Mouse (Mus musculus): ENCODE measurements around the gene Zfp574. TPM values are rescaled to one million over a fixed set of nuclear protein-coding genes. Genes with fewer than 3 reads are reported as not detected.
A peak's percentile ranks its signal among the peaks of the same experiment; 100 is the strongest.

Zfp574 gene
- total RNA-seq, 2 experiments from 2014 or later: 30.9 to 33.2 TPM

DNA sequence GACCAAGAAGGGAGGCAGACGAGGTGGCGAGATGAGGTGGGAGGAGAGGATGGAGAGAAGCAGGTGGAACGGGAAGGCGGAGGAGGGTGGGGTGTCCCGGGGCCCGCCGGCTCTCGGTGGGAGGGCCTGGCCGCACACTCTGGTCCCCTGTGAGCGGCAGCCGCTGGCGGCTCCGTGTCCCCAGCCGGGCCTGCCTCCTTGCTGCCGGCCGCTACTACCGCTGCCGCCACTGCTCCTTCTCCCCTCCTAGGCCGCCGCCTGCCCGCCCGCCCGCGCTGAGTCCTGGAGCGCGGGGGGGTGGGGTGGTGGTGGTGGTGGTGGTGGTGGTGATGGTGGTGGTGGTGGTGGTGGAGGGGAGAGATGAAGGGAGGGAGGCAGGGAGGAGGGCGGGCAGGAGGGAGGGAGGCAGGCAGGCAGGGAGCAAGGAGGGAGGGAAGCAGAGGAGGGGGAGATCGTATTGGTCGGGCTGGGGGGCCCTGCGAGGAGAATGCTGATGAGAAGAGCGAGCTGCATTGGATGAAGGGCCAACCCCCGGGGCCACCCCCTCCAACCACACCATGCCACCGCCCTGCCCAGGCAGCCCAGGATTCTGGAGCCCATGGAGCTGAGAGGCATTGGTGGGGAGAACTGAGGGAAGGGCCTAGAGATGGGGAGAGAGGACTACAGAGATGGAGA, 486 bp downstream of the Zfp574 start:
- DNase-seq (ENCODE audit: low spot score in 2 of 2): peak; percentile 53 to 66

- peak; percentile 47 to 60 for DNase-seq (ENCODE audit: low spot score in 2 of 2)
Measured at GRCm38 (mm10) chr7:25073924-25074323, 1.6 kb downstream of the Zfp574 start.

DNA sequence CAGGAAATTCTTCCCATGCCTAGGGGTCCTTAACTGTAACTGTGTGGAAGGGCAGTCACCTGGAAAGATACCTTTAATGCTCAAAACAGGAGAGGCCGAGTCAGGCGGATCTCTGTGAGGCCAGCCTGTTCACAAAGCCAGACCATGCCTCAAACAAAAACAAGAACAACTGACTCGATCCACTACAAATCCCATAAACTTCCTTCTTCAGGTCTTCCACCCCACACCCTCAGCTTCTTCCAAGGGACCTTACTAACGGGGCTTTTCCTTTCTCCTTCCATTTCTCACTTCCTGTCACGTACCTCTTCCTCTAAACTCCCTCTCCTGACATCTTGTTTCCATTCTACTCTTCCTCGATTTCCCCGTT, 3.9 kb downstream of the Zfp574 start:
- no peak for DNase-seq (ENCODE audit: low spot score in 2 of 2)

GRCm38 (mm10) chr7:25076663-25077413, 4.5 kb downstream of the Zfp574 start:
- DNase-seq (ENCODE audit: low spot score in 2 of 2): peak; percentile 99

- no peak for DNase-seq (ENCODE audit: low spot score in 2 of 2)
Measured at GRCm38 (mm10) chr7:25077414-25077755, 5.0 kb downstream of the Zfp574 start.

- no peak for DNase-seq (ENCODE audit: low spot score in 2 of 2)
Measured at GRCm38 (mm10) chr7:25079496-25080026, 7.2 kb downstream of the Zfp574 start.

DNA sequence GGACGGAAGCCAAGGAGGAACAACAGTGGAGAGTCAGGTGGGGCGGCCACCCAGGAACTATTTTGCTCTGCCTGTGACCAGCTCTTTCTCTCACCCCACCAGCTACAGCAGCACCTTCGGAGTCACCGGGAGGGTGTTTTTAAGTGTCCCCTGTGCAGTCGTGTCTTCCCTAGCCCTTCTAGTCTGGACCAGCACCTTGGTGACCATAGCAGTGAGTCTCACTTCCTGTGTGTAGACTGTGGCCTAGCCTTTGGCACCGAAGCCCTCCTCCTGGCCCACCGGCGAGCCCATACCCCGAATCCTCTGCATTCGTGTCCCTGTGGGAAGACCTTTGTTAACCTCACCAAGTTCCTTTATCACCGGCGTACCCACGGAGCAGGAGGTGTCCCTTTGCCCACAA, 8.1 kb downstream of the Zfp574 start:
- no peak for DNase-seq (ENCODE audit: low spot score in 2 of 2)

- peak in 1 of 2 experiments; percentile 60 for DNase-seq (ENCODE audit: low spot score in 2 of 2)
Measured at GRCm38 (mm10) chr7:25082510-25082909, 10.1 kb downstream of the Zfp574 start.

- DNase-seq (ENCODE audit: low spot score in 2 of 2): no peak
Measured at GRCm38 (mm10) chr7:25084621-25085020, 12.3 kb downstream of the Zfp574 start.

- DNase-seq (ENCODE audit: low spot score in 2 of 2): no peak
Measured at GRCm38 (mm10) chr7:25086656-25087055, 14.3 kb downstream of the Zfp574 start.

DNA sequence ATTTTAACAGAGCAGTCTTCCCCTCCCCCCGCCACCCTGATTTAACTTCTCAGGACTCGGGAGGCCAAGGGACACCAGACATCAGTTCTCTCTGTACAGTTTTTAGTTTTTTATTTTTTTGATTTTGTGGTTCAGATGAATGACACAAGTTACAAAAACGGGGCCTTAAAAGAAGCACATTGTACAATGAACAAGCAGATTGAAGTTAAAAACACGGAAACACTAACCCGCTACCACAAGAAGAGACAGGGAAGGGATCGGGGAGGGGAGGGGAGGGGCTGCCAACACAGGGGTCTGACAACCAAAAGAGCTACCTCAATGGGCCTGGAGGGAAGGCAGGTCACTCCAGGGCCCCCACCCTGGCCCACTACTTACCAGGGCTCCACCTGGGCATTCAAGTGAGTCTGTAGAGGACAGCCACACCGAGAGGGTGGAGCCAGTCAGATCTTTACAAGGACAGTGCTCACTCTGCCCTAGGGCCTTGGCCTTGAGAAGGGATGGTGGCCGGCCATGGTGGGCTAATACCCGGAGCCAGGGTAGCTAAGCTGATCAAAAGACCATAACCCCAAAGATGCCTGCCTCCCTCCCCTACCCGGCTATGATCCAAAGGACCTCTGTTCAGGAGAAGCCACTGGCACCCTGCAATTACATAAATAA, 15.0 kb downstream of the Zfp574 start:
- DNase-seq (ENCODE audit: low spot score in 2 of 2): no peak

DNA sequence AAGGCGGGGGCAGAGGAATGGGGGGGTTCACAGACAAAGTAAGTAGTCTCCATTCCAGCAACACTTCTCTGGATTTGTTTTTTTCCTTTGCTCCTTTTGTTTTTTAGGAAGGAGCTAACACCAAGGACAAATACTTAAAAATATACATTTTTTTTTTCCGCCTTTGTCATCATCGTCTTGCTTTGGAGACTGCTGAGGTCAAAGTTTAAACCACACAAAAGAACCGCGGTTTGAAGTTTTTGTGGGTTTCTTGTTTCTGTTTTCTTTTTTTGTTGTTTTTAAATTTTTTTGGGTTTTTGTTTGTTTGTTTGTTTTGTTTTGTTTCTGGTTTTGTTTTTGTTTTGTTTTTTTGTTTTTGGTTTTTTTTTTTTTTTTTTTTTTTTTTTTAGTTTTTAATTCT, 15.6 kb downstream of the Zfp574 start:
- DNase-seq (ENCODE audit: low spot score in 2 of 2): no peak

- no peak for DNase-seq (ENCODE audit: low spot score in 2 of 2)
Measured at GRCm38 (mm10) chr7:25088531-25088930, 16.2 kb downstream of the Zfp574 start.

- no peak for DNase-seq (ENCODE audit: low spot score in 2 of 2)
Measured at GRCm38 (mm10) chr7:25088968-25089367, 16.6 kb downstream of the Zfp574 start.

GRCm38 (mm10) chr7:25089875-25090274, 17.5 kb downstream of the Zfp574 start:
- no peak for DNase-seq (ENCODE audit: low spot score in 2 of 2)

DNA sequence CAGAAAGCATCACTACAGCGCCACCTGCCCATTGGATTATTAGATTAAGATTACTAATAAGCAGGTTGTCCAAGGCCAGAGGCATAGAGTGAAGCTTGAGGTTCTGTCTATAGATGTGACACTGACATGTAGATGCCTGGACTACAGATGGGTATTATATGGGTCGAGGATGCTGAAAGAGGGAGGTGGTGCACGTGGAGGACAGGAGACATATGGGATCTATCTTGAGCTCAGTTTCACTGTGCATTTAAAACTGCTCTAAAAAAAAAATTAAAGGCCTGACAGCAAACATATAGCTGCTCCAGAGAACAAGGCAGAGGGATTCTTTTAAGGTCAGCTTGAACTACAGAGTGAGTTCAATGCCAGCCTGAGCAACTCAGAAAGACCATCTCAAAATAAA, 25.8 kb downstream of the Zfp574 start:
- DNase-seq (ENCODE audit: low spot score in 2 of 2): no peak

GRCm38 (mm10) chr7:25099581-25099980, 27.2 kb downstream of the Zfp574 start:
- DNase-seq (ENCODE audit: low spot score in 2 of 2): no peak

- peak; percentile 75 to 92 for DNase-seq (ENCODE audit: low spot score in 2 of 2)
Measured at GRCm38 (mm10) chr7:25105411-25106160, 33.2 kb downstream of the Zfp574 start.

GRCm38 (mm10) chr7:25106790-25107502, 34.6 kb downstream of the Zfp574 start:
- no peak for DNase-seq (ENCODE audit: low spot score in 2 of 2)

GRCm38 (mm10) chr7:25109355-25109754, 37.0 kb downstream of the Zfp574 start:
- DNase-seq (ENCODE audit: low spot score in 2 of 2): no peak

DNA sequence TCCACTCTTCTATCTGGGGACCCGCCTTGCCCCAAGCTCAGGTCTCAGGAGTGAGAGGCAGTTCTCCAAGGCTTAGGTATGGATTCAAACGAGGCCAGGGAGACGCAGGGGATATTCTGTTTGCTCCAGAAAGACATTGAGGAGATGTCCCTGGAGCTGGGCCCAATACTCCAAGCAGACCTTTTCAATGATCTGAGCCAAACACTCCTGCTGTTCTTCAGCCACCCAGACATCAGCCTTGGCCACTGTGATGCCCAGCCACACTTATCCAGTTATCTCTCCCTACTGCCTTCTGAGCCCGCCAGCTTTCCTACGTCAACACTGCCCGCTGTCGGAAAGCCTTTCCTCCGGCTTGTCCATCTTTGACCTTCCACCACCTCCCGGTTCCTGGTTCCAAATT, 38.0 kb downstream of the Zfp574 start:
- DNase-seq (ENCODE audit: low spot score in 2 of 2): no peak

All from layer of hippocampus, adult 18-20 months (tissue).